Mouse (Mus musculus) CH12.LX (cell line): Measurements from ENCODE around the gene Snrpb.

Source experiments
- CHD1 ChIP-seq: IDR thresholded peaks from 2 replicates; pipeline ENCODE4 v1.6.1; 2012; ENCODE audit warnings: low read depth, low read length, improper control_type of control experiment, inconsistent platforms
- CTCF ChIP-seq, 2 experiments: IDR thresholded peaks in 1 of 2; conservative IDR thresholded peaks in 1 of 2; 2 replicates each; pipeline ENCODE4 v1.5.1; 2011 to 2012; ENCODE audit warnings: low read depth in 2 of 2, low read length in 2 of 2, improper control_type of control experiment in 1 of 2, inconsistent platforms in 1 of 2, mild to moderate bottlenecking in 1 of 2, moderate library complexity in 1 of 2
- GABPA ChIP-seq: IDR thresholded peaks from 2 replicates; pipeline ENCODE4 v1.6.1; 2012; ENCODE audit warnings: low read depth, low read length, improper control_type of control experiment, inconsistent platforms; ENCODE audit not compliant: insufficient replicate concordance
- JUN ChIP-seq: IDR thresholded peaks from 2 replicates; pipeline ENCODE4 v1.6.1; 2011; ENCODE audit warnings: low read depth, mild to moderate bottlenecking, low read length, improper control_type of control experiment, moderate library complexity; ENCODE audit not compliant: insufficient read depth
- USF1 ChIP-seq: IDR thresholded peaks from 2 replicates; pipeline ENCODE4 v1.6.1; 2014; ENCODE audit warnings: low read depth, mild to moderate bottlenecking, inconsistent platforms, low read length, improper control_type of control experiment
- ZMIZ1 ChIP-seq: IDR thresholded peaks from 2 replicates; pipeline ENCODE4 v1.6.1; 2012; ENCODE audit warnings: low read depth, mild to moderate bottlenecking, inconsistent platforms, low read length, improper control_type of control experiment

DNA sequence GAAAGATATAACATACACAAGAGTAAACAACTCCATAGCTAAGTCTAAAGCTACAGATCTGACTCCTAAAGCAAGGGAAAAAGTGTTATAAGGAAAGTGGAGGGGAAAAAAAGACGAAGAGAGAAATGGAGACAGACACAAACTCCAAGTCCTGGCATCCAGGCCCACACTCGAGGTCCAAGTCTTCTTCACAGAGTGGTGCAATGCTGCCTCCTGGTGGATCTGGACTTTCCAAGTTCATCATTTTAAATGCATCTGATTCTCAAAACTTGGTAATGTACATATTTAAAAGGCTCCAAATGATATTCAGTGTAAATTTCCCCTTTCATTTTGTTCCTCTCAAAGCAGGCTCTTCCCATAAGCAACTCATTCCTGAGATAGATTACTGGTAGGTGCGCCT lies 11.3 kb downstream of the Snrpb start:
- peak; percentile 28 to 64; a peak in 3 of 4 replicates for TF ChIP-seq CTCF (conservative IDR thresholded peaks at IDR 0.05 in 1 of 2, IDR thresholded peaks at IDR 0.05 in 1 of 2; ENCODE audit: low read depth in 2 of 2, low read length in 2 of 2)
- no peak for TF ChIP-seq USF1
- TF ChIP-seq JUN, result no peak
- no peak for TF ChIP-seq CHD1
- no peak for TF ChIP-seq GABPA
- TF ChIP-seq ZMIZ1, result no peak
